Mouse (Mus musculus): Measurements from ENCODE around the gene Nr1h4.

Gene Nr1h4

DNA sequence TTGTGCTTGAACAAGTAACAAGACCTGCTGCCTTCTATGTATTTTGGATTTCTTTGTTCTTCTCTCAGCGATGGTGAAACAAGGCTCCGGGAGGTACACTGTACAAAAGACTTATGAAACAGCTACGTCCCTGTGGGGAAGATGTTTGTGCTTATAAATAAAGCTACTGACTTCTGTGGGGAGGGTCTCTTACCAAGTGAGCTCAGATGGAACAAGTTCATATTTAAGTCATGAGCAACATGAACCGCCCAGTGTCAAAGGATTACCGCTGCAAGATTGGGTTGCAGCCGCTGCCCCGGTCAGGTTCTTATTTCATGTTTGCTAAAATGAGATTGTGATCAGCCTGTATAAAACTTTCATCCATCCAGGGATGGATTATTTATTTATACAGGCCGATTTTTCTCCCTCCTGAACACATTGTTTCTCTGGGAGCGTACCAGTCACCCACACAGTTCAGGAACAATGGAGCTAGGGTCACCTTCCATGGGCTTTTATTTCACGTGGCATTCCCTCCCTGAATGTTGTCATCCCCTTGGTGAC lies 51.2 kb downstream of the Nr1h4 start:
- in situ Hi-C loops (cut with MboI, MseI): no loop called here

DNA sequence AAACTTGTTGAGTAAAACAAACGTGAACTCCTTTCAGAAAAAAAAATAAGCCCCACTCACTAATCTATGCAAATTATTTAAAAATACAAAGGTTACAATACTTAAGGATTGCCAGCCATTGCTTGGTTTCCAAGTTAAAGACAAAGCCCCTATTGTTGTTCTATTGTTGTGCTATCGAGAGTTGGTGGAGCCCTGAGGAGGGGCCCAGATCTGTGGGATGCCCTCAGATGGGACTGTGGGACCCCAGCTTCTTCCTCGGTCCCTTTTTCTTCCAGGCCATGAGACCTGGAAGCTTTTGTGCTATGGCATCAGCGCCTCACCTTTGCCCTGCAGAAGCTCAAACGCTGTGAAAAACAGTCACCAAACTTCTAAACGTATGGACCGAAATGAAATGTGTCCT lies 51.7 kb downstream of the Nr1h4 start:
- in situ Hi-C loops (cut with MboI, MseI): no loop called here

GRCm38 (mm10) chr10:89478766-89479165 lies 54.6 kb downstream of the Nr1h4 start:
- in situ Hi-C loops (cut with MboI, MseI): no loop called here

DNA sequence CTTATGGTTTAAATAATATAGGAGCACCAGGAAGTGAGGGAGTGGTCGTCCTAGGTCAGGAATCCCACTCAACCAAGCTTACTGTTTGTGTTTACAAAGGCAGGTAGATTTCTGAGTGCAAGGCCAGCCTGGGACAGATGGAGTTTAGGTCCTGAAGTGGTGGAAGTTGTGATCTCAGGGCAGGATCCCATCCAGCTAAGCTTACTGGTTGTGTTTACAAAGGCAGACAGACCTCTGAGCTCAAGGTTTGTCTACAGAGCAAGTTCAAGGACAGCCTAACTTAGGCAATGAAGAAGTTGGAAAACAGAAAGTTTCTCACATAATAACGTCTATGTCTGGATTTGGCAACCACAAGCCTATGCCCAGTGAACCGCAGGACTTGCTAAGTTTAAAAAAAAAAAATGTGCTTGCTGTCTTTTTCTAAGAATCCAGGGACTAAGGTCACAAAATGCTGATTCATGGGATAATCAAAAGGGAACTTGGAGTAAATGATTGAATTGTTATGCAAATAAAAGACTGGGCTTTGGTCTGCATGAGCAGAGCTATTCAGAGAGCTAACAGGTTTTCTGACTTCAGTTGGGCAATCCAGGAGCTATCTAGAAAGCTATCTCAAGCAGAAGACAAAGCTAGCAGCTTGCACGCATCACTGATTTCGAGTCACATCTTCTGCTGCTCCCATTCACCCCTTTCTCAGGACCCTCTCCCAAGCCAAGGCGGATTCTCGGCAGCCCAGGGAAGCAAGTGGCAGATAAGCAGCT lies 62.6 kb downstream of the Nr1h4 start:
- in situ Hi-C loops (cut with MboI, MseI): no loop called here

- in situ Hi-C loops (cut with MboI, MseI): loop anchor here (5.0 kb wide), 1 partner anchor 162 kb away; no protein-coding TSS in a partner anchor
These were observed 68.5 kb downstream of the Nr1h4 start for GRCm38 (mm10) chr10:89464760-89465405.

DNA sequence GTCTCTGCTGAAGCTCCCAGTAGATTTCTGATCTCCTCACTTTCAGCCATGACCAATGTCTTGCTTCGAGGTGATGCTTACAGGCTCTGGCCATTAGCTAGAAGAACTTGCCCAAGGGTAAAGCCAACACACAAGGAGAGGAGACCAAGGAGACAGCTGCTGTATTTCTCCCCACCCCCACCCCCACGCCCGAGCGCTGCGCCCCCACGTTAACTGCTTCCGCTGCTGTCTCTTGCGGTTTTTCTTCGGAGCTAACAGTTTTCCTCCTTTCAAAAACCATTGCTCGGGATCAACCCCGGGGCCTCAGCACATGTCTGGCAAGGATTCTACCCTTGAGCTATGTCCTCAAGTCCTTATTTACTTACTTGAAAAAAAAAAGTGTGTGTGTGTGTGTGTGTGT lies 70.5 kb downstream of the Nr1h4 start:
- in situ Hi-C loops (cut with MboI, MseI): loop anchor here (5.0 kb wide), 1 partner anchor 164 kb away; no protein-coding TSS in a partner anchor

DNA sequence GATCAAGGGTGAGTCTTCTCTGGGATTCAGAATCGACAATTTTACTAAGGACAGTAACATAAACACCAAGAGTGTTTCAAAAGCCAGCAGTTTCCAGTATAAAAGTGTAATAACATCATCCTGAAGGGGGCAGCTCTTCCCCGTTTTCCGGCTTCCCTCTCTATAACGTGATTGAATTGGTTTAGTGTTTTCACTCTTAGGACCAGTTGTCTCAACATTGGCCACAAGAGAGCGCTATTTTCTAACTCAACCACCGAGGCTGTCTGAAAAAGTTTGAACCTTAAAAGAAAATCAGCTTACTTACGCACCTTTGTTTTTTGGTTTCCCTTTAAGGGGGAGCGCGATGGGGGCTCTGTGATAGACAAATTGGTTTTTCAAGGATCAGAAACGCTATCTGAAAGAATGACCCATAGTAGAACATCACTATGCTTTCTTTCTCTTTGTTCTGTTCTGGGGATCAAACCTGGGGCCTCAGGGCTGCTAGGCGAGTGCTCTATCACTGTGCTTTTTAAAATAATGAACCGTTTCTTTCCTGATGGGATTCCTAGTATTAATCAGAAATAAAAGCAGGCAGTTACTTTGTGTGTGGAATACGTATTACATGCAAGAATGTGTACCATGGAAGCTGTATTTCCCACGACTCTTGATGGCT lies 71.4 kb downstream of the Nr1h4 start:
- in situ Hi-C loops (cut with MboI, MseI): loop anchor here (5.0 kb wide), 1 partner anchor 165 kb away; no protein-coding TSS in a partner anchor

GRCm38 (mm10) chr10:89460972-89461371 lies 72.4 kb downstream of the Nr1h4 start:
- in situ Hi-C loops (cut with MboI, MseI): loop anchor here (5.0 kb wide), 1 partner anchor 166 kb away; no protein-coding TSS in a partner anchor

DNA sequence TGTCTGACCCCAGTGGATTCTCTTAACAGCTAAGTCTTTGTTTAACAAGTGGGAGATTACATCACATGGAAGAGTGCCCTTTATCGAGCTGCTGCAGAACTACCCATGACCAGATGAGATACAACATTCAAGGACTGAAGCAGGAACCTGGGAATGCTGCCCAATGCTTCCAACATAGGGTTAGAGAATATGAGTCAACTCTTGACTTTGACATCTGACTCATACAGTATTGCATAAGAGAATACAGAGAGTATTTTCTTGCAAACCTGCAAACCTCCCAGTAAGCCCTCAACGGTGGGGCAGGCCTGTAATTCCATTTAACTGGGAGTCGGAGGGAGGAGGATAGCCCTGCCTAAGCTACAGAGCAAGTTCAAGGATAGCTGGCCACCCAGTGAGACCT lies 74.6 kb downstream of the Nr1h4 start:
- in situ Hi-C loops (cut with MboI, MseI): no loop called here

GRCm38 (mm10) chr10:89453794-89454193 lies 79.6 kb downstream of the Nr1h4 start:
- in situ Hi-C loops (cut with MboI, MseI): no loop called here

GRCm38 (mm10) chr10:89453068-89453641 lies 80.2 kb downstream of the Nr1h4 start:
- in situ Hi-C loops (cut with MboI, MseI): no loop called here

DNA sequence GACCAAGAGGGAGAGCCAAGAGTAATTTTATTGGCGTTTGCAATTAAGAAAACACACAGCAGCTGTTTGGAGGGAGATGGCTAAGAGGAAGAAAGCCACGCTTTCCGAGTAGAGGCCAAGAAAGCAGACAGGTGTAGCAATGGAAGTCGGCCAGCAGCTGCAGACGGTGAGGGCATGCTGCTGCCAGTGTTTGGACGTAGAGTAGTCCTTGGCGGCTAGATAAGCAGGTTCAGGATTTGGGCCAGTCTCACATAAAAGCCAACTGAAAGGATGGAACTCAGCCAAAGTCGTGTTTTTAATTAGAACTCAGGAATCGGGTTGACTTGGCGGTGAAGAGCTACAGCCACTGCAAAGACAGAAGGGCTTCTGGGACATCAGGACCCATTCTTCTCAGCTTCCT lies 83.0 kb downstream of the Nr1h4 start:
- in situ Hi-C loops (cut with MboI, MseI): no loop called here

GRCm38 (mm10) chr10:89444381-89444780 lies 89.0 kb downstream of the Nr1h4 start:
- in situ Hi-C loops (cut with MboI, MseI): no loop called here

DNA sequence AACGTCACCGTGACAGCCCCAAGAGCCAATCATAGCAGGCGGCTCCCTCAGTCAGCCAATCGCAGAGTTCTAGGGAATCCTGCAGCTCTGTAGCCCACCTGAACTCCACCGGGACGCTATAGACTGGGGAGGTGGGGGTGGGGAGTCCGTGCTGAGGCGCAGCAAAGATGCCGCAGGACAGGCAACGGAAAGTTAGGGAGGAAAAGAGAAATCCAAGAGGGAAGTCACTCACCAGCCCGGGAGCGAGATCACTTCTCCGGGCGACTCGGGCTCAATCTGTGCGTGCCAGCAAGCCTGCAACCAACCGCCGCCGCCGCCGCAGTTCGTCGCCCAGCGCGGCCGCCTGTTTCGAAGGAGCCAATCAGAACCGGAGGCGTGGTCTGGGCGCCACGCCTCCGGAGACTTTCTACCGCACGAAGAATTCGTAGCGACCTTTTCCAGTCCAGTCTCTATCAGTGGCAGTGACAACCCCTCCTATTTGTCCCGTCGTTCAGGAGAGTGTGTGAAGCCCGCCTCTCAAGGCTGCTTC lies 89.7 kb downstream of the Nr1h4 start, which contains the start of gene Gas2l3:
TSS of gene Gas2l3 (minus strand) at position 345 of the 529 bp plus-strand sequence.
- in situ Hi-C loops (cut with MboI, MseI): no loop called here

DNA sequence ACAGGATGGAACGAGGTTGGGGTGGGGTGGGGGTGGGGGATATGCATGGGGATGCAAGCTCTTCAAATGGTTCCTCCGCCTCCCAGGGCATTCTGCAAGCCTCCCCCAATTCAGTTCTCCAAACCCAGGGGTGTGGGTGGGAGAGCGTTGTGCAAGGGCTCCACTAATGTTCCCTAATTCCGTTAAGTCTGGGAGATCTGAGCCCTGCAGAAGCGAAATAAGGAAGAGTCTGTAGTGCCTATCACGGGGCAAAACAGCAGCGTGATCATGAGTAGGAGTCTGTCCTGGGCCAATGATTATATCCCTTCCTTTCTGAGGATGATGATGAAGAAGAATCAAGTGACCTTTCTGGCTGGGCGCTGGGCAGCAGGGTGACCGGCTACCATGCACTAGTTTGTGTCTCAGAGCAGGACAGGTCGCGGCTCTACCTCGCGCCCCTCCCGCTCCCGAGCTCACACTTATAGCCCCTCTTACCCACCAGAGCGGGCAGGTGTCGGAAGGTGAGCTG lies 90.2 kb downstream of the Nr1h4 start:
- in situ Hi-C loops (cut with MboI, MseI): no loop called here

- in situ Hi-C loops (cut with MboI, MseI): no loop called here
These were observed 90.7 kb downstream of the Nr1h4 start for GRCm38 (mm10) chr10:89442640-89443039.

DNA sequence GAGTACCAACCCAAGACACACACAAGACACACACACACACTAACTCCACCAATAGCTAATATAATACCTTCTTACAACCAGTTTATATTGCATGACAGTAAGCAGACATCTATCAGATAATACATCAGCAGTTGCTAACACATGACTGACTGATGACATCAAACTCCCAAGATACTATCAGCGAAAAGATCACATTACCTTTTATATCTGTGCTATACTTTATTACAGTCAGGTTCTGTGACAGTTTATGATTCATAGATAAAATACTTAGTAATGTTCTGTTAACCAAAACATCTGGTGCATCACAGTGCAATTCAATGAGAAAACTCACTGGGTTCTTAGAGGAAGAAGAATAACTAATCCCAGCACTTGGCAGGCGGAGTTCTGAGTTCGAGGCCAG lies 91.4 kb downstream of the Nr1h4 start:
- in situ Hi-C loops (cut with MboI, MseI): no loop called here

- in situ Hi-C loops (cut with MboI, MseI): no loop called here
These were observed 94.0 kb downstream of the Nr1h4 start for GRCm38 (mm10) chr10:89439380-89439779.

- in situ Hi-C loops (cut with MboI, MseI): no loop called here
These were observed 95.4 kb downstream of the Nr1h4 start for GRCm38 (mm10) chr10:89437996-89438395.

DNA sequence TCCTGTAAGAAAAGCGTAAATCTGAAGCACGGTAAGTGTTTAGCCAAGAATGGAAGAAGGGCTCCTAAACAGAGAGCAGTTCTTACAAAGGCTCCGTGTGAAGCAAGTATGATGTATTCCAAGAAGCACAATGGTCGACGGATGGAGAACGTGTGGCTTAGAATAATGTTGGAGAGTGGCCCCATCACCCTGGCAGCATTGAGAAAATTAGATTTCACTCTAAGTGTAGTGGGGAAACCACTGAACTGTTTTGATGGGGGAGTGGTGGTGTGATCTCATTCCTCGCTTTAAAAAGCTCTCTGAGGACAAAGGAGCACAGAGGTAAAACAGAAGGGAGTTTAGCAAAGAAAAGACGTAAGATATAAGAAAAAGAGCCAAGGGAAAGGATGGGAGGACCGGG lies 95.9 kb downstream of the Nr1h4 start:
- in situ Hi-C loops (cut with MboI, MseI): no loop called here

DNA sequence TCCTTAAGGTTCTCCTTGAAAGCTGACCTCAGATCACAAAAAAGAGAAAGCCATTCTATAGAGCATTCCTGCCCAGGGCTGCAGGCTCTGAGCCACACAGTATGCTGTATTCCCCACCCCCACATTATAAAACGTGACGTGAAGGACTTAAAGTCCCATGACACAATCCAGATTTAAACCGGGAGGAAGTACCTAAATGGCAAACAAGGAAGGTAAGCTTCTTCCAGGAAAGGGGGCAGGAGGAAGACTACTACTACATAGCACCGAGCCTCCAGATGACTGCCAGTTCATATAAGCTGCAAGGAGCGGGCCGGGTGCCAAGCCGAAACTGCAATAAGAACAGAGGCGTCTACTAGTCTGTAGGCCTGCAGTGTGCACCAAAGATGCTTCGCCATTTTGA lies 97.5 kb downstream of the Nr1h4 start:
- in situ Hi-C loops (cut with MboI, MseI): no loop called here
